Mouse (Mus musculus): ENCODE results near the gene Rnf208. TPM values are rescaled to one million over a fixed set of nuclear protein-coding genes. Genes with fewer than 3 reads are reported as not detected.
A peak's percentile ranks its signal among the peaks of the same experiment; 100 is the strongest.

The Rnf208 gene
- total and polyA plus RNA-seq, 2 experiments, result 0.48 TPM; not detected in 1

DNA sequence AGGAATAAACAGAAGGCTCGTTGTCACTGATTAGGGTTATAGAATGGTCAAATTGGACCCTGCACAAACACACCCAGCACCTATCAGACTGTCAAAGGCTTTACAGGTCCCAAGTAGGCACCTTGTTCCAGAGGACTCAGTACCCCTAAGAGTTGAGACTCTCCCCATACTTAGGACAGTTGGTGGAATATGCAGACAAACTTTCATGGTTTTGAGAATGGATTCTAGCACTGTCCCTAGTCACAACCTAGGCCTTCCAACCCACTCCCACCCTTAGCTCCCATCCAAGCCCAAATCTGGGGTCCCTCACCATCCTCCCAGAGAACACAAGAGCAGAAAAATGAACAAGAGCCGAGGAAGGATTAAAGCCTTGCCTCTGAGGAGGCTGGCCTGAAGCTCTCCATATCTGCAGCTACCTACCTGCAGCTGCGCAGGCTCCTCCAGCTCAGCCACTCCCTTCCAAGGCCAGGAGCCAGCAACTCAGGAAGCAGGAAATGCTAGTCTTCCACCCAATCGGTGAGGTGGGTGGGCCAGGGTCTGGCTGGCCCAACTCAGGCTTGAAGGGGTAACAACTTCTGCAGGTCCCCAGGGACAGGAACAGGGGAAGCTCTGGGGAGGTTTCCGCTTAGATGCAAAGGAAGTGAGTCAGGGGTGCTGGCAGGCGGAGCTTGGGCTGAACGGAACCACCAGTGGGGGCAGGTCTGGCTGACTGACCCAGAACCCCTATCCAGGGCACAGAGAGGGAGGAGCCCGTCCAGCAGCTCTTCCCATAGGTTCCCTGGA, 45.7 kb upstream of the Rnf208 start, which contains the start of gene Tor4a:
Tor4a (minus strand) TSS at position 715 of the 783 bp plus-strand sequence.
- Histone ChIP-seq H3K4me1 (ENCODE audit: control insufficient read depth, insufficient read depth, low read length) (peaks cover 5% of the 10 kb centered on the region; the same call in 1 of the 2 replicates), H3K4me3 (ENCODE audit: insufficient read depth, low read depth, low read length) (peak within 1 kb of the TSS; percentile 55), H3K9ac (ENCODE audit: low read depth, low read length) (peak within 1 kb of the TSS; percentile 51), H3K36me3 (ENCODE audit: control insufficient read depth, insufficient read depth, low read length) (peaks cover 11% of the 10 kb centered on the region; the same call in 1 of the 2 replicates), H3K27ac (replicated peaks; ENCODE audit: insufficient read depth, low read depth, low read length) (peak within 1 kb of the TSS; percentile 62), H3K27me3 (ENCODE audit: control insufficient read depth, insufficient read depth, low read length) (no peaks in the 10 kb centered on the region), H3K79me2 (ENCODE audit: control insufficient read depth, insufficient read depth, low read length) (no peaks in the 10 kb centered on the region)
- peak; percentile 66 for DNase-seq (ENCODE audit: extremely low read depth, low read depth, low spot score)
- 21% methylated on average over 8 of the region's 8 CpGs for WGBS
- TF ChIP-seq POLR2A (IDR thresholded peaks at IDR 0.05; ENCODE audit: extremely low read depth, insufficient read depth, low read length) (0 out of 2 replicates have a peak, but pooled peaks have one; percentile 25), CTCF (IDR thresholded peaks at IDR 0.05; ENCODE audit: low read depth, low read length) (0 out of 2 replicates have a peak, but pooled peaks have one; percentile 4)

DNA sequence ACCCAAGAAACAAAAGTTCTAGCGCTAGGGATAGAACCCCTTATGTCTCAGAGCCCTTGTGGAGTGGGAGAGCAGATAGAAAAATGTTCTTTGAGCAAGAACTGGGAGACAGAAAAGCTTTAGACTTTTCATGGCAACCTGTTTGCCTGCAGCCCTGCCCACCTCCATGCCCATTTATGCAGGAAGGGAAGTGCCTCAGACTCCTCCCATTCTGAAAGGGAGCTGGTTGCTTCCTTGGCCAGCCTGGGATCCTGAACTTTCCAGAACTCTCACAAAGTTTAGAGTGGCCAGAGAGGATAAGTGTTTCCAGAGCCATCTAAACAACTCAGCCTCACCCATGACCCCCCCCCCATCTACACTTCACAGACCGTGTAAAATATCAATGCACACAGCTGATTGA, 44.9 kb upstream of the Rnf208 start:
- TF ChIP-seq POLR2A (IDR thresholded peaks at IDR 0.05; ENCODE audit: extremely low read depth, insufficient read depth, low read length) (no peak), CTCF (IDR thresholded peaks at IDR 0.05; ENCODE audit: low read depth, low read length) (no peak)
- DNase-seq (ENCODE audit: extremely low read depth, low read depth, low spot score), result no peak
- Histone ChIP-seq H3K4me1 (ENCODE audit: control insufficient read depth, insufficient read depth, low read length) (peaks cover 5% of the 10 kb centered on the region; the same call in 1 of the 2 replicates), H3K36me3 (ENCODE audit: control insufficient read depth, insufficient read depth, low read length) (peaks cover 11% of the 10 kb centered on the region; the same call in 1 of the 2 replicates), H3K9ac (ENCODE audit: low read depth, low read length) (no peak overlapping the region; the same call in 1 of the 2 replicates), H3K4me3 (ENCODE audit: insufficient read depth, low read depth, low read length) (0 out of 2 replicates have a peak overlapping the region, but pooled peaks have one; percentile 46), H3K27me3 (ENCODE audit: control insufficient read depth, insufficient read depth, low read length) (no peaks in the 10 kb centered on the region), H3K27ac (replicated peaks; ENCODE audit: insufficient read depth, low read depth, low read length) (peak overlapping the region; percentile 62), H3K79me2 (ENCODE audit: control insufficient read depth, insufficient read depth, low read length) (no peaks in the 10 kb centered on the region)
- 50% methylated on average over 2 of the region's 2 CpGs for WGBS

DNA sequence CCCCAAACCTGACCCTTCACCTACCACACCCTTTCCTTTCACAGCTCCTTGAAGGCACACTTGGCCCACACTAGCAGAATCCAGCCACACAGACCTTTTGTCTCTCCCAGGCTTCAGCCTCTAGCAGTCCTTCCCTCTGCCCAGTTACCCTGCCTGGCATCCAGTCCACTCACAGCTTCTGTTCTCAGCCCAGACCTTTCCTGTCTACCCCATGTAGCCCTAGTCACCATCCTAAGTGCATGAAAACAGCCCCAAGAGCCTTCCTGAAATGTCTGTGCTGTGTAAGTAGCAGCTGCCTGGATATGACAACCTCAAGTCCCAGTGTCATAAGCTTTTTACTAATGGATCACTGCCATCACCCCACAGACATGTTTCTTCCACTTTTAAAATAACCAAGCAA, 44.1 kb upstream of the Rnf208 start:
- H3K9ac ChIP-seq (ENCODE audit: low read depth, low read length), result no peak overlapping the region
- H3K36me3 ChIP-seq (ENCODE audit: control insufficient read depth, insufficient read depth, low read length), result peaks cover 15% of the 10 kb centered on the region; the same call in 1 of the 2 replicates
- DNase-seq (ENCODE audit: extremely low read depth, low read depth, low spot score), result no peak
- H3K4me3 ChIP-seq (ENCODE audit: insufficient read depth, low read depth, low read length), result no peak overlapping the region
- TF ChIP-seq POLR2A (IDR thresholded peaks at IDR 0.05; ENCODE audit: extremely low read depth, insufficient read depth, low read length) (no peak), CTCF (IDR thresholded peaks at IDR 0.05; ENCODE audit: low read depth, low read length) (no peak)
- no peak overlapping the region for H3K27ac ChIP-seq (replicated peaks; ENCODE audit: insufficient read depth, low read depth, low read length)
- no peaks in the 10 kb centered on the region for H3K27me3 ChIP-seq (ENCODE audit: control insufficient read depth, insufficient read depth, low read length)
- H3K79me2 ChIP-seq (ENCODE audit: control insufficient read depth, insufficient read depth, low read length), result no peaks in the 10 kb centered on the region
- peaks cover 5% of the 10 kb centered on the region; the same call in 1 of the 2 replicates for H3K4me1 ChIP-seq (ENCODE audit: control insufficient read depth, insufficient read depth, low read length)

- Histone ChIP-seq H3K27me3 (ENCODE audit: control insufficient read depth, insufficient read depth, low read length) (no peaks in the 10 kb centered on the region), H3K79me2 (ENCODE audit: control insufficient read depth, insufficient read depth, low read length) (no peaks in the 10 kb centered on the region), H3K9ac (ENCODE audit: low read depth, low read length) (no peak overlapping the region), H3K27ac (replicated peaks; ENCODE audit: insufficient read depth, low read depth, low read length) (no peak overlapping the region), H3K4me1 (ENCODE audit: control insufficient read depth, insufficient read depth, low read length) (0 out of 2 replicates have a peak, but pooled peaks cover 3% of the 10 kb centered on the region), H3K4me3 (ENCODE audit: insufficient read depth, low read depth, low read length) (no peak overlapping the region), H3K36me3 (ENCODE audit: control insufficient read depth, insufficient read depth, low read length) (peaks cover 25% of the 10 kb centered on the region)
- WGBS, result 95% methylated on average over 2 of the region's 2 CpGs
- no peak for DNase-seq (ENCODE audit: extremely low read depth, low read depth, low spot score)
- TF ChIP-seq CTCF (IDR thresholded peaks at IDR 0.05; ENCODE audit: low read depth, low read length), result no peak
- no peak for TF ChIP-seq POLR2A (IDR thresholded peaks at IDR 0.05; ENCODE audit: extremely low read depth, insufficient read depth, low read length)
These were observed 41.4 kb upstream of the Rnf208 start for GRCm38 (mm10) chr2:25200631-25201030.

DNA sequence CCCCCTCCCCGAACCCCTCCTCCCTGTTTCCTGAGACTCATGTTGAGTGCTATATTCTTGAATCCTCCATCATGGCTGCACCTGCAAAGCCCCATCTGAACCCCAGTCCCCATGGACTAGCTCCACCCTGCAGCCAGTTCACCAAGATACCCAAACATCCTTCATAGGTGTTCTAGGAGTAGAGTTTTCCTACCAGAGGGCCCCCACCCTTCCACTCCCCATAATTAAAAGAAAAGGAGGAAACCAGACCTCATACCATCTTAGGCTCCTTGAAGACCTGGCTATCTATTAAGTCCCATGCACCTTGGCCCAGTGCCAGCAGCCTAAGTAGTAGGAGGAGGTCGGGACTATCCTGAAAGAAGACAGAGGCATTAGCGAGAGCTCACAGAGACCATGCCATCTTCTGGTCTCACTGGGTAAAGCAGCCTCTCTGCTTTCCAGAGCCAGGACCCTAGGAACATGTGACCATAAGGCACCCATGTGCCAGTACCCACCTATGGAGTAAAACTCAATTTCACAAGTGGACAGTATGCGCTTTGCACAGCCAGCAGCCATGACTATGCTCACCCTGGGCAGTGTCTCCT, 38.3 kb upstream of the Rnf208 start:
- TF ChIP-seq POLR2A (IDR thresholded peaks at IDR 0.05; ENCODE audit: extremely low read depth, insufficient read depth, low read length), result no peak
- TF ChIP-seq CTCF (IDR thresholded peaks at IDR 0.05; ENCODE audit: low read depth, low read length), result no peak
- Histone ChIP-seq H3K4me3 (ENCODE audit: insufficient read depth, low read depth, low read length) (no peak overlapping the region), H3K27ac (replicated peaks; ENCODE audit: insufficient read depth, low read depth, low read length) (no peak overlapping the region), H3K27me3 (ENCODE audit: control insufficient read depth, insufficient read depth, low read length) (no peaks in the 10 kb centered on the region), H3K4me1 (ENCODE audit: control insufficient read depth, insufficient read depth, low read length) (no peaks in the 10 kb centered on the region), H3K36me3 (ENCODE audit: control insufficient read depth, insufficient read depth, low read length) (peaks cover 25% of the 10 kb centered on the region), H3K79me2 (ENCODE audit: control insufficient read depth, insufficient read depth, low read length) (no peaks in the 10 kb centered on the region), H3K9ac (ENCODE audit: low read depth, low read length) (no peak overlapping the region)
- WGBS, result 74% methylated on average over 4 of the region's 4 CpGs
- DNase-seq (ENCODE audit: extremely low read depth, low read depth, low spot score), result no peak

All from liver, adult 2 months (tissue).